ENCODE assay signal across 21 mouse cellular contexts in genomic region chr10:84379366-84379765, GRCm38 (mm10).
A peak's percentile ranks its signal among the peaks of the same experiment; 100 is the strongest.
DNase-seq lines count a peak whose midpoint lies in the region; ATAC-seq and TF ChIP-seq lines count a peak whose summit lies in the region.
"Had no signal": no experiment of that assay in that cellular context is flagged by ENCODE, and none has a peak within 500 bp of the region (broad histone marks: within the 10 kb centered on the region; RNA-seq: fewer than 3 reads in every experiment).

No protein-coding gene starts in this region.

- DNase-seq in cerebellum, adult 9-11 months = peak; percentile 65
- DNase-seq in heart, embryonic 10.5 days (ENCODE audit: low spot score) = peak; percentile 11
- no peak for DNase-seq in heart, postnatal 25 days (ENCODE audit: low spot score)
- no peak for DNase-seq in left cerebral cortex, adult 2 months (ENCODE audit: extremely low spot score in 1 of 2, low spot score in 2 of 2)
- no peak for DNase-seq in left cerebral cortex, adult 11 months (ENCODE audit: low spot score)
- DNase-seq in cerebellum, postnatal 36 days = peak; percentile 64 to 67
- DNase-seq: adrenal gland, adult 8-10 months; embryo, embryonic 11 days; gastrocnemius, adult 2 months; gastrocnemius, postnatal 25 days; heart, postnatal 10 days; kidney, adult 8-10 months had no signal

- WGBS in heart, embryonic 10.5 days = 89% methylated on average over 1 of the region's 1 CpGs

- H3K9me3 ChIP-seq in heart, embryonic 10.5 days = no peaks in the 10 kb centered on the region
- H3K9me3 ChIP-seq: embryonic facial prominence, embryonic 15.5 days; forebrain, embryonic 10.5 days; hindbrain, embryonic 10.5 days; intestine, embryonic 15.5 days had no signal

- H3K4me3 ChIP-seq in heart, embryonic 10.5 days = no peak overlapping the region
- no peak overlapping the region for H3K4me3 ChIP-seq in left cerebral cortex, adult 2 months
- H3K4me3 ChIP-seq: embryonic facial prominence, embryonic 15.5 days; erythroblast, embryonic 14.5 days; forebrain, embryonic 10.5 days; gastrocnemius, adult 2 months; hindbrain, embryonic 10.5 days; intestine, embryonic 15.5 days had no signal

- peaks cover 38% of the 10 kb centered on the region for H3K36me3 ChIP-seq in heart, embryonic 10.5 days
- H3K36me3 ChIP-seq: intestine, embryonic 15.5 days had no signal

- H3K4me1 ChIP-seq in heart, embryonic 10.5 days = peaks cover 26% of the 10 kb centered on the region

- TF ChIP-seq CTCF in left cerebral cortex, adult 2 months (IDR thresholded peaks at IDR 0.05) = no peak

- ATAC-seq in cerebellum, adult (ENCODE audit: insufficient number of reproducible peaks, low FRiP score, low TSS enrichment) = no peak
- ATAC-seq: forebrain, embryonic 14.5 days; intestine, embryonic 15.5 days had no signal

- no peaks in the 10 kb centered on the region for H3K27me3 ChIP-seq in heart, embryonic 10.5 days (ENCODE audit: insufficient read depth, poor library complexity, severe bottlenecking)
- H3K27me3 ChIP-seq: CH12.LX; embryonic facial prominence, embryonic 15.5 days; intestine, embryonic 15.5 days had no signal

- intact Hi-C loops in heart, postnatal 25 days (cut with DNase I) = no loop called here
- intact Hi-C loops in left cerebral cortex, adult 2 months (cut with DNase I) = no loop called here

- H3K27ac ChIP-seq in heart, embryonic 10.5 days = no peak overlapping the region
- peak overlapping the region; percentile 44 for H3K27ac ChIP-seq in left cerebral cortex, adult 2 months
- H3K27ac ChIP-seq: embryonic facial prominence, embryonic 15.5 days; forebrain, embryonic 10.5 days; gastrocnemius, adult 2 months; hindbrain, embryonic 10.5 days; hindbrain, embryonic 14.5 days; intestine, embryonic 15.5 days had no signal

Comparison
In these comparisons a context has a peak if more than half of its experiments do, and no peak if none do; other contexts are left out.
1. DNase-seq: peak in cerebellum, adult 9-11 months (single experiment), heart, embryonic 10.5 days (single experiment) and cerebellum, postnatal 36 days (2 of 2); none in heart, postnatal 25 days (single experiment), left cerebral cortex, adult 2 months (0 of 2) and left cerebral cortex, adult 11 months (single experiment).